Mouse (Mus musculus) heart, postnatal 0 days (tissue): ENCODE measurements at regions not wholly inside any gene's neighbourhood (a gene's known extent, or its start where the extent isn't known, plus 50 kb on each side); places are given as distances from the start of the nearest gene placed in this dataset.

Experiments used
- ATAC-seq: fragments of 200-750 bp; cut with Nextera tagmentation; 2 replicates; pipeline ENCODE4 v1.8.0; 2017; ENCODE audit warnings: low read depth, moderate number of reproducible peaks, moderate library complexity; ENCODE audit not compliant: insufficient read depth
- DNase-seq: peaks from one replicate; pipeline ENCODE4 v3.0.0-alpha.2; 2016; ENCODE audit warnings: low spot score
- H3K27ac ChIP-seq: fragments of 300-500 bp; sonication (generic); 2 replicates; pipeline ENCODE4 v1.5.1; 2014; ENCODE audit warnings: low read depth, mild to moderate bottlenecking
- H3K27me3 ChIP-seq: fragments of 300-500 bp; sonication (generic); 2 replicates; pipeline ENCODE4 v1.6.1; 2014; ENCODE audit warnings: low read length, mixed read lengths; ENCODE audit not compliant: control insufficient read depth, insufficient read depth
- H3K36me3 ChIP-seq: fragments of 300-500 bp; sonication (generic); replicated peaks from 2 replicates; pipeline ENCODE4 v1.6.1; 2014; ENCODE audit warnings: low read length, mixed read lengths; ENCODE audit not compliant: control insufficient read depth, insufficient read depth
- H3K4me1 ChIP-seq: fragments of 300-500 bp; sonication (generic); 2 replicates; pipeline ENCODE4 v1.6.1; 2014; ENCODE audit warnings: antibody characterized with exemption; ENCODE audit not compliant: control insufficient read depth, insufficient read depth
- H3K4me2 ChIP-seq: fragments of 300-500 bp; sonication (generic); 2 replicates; pipeline ENCODE4 v1.6.1; 2014; ENCODE audit warnings: low read depth, mild to moderate bottlenecking, low read length, moderate library complexity
- H3K4me3 ChIP-seq: fragments of 300-500 bp; sonication (generic); 2 replicates; pipeline ENCODE4 v1.5.1; 2014; ENCODE audit warnings: low read depth, low read length
- H3K9ac ChIP-seq: fragments of 300-500 bp; sonication (generic); replicated peaks from 2 replicates; pipeline ENCODE4 v1.6.1; 2014; ENCODE audit warnings: low read depth, low read length, mixed read lengths
- H3K9me3 ChIP-seq: fragments of 300-500 bp; sonication (generic); replicated peaks from 2 replicates; pipeline ENCODE4 v1.6.1; 2016; ENCODE audit warnings: low read length; ENCODE audit not compliant: control insufficient read depth
- CTCF ChIP-seq: IDR thresholded peaks from 2 replicates; pipeline ENCODE4 v1.5.1; 2016; ENCODE audit warnings: antibody characterized with exemption, control low read depth, low read depth
- EP300 ChIP-seq: IDR thresholded peaks from 2 replicates; pipeline ENCODE4 v1.6.1; 2016; ENCODE audit warnings: antibody characterized with exemption, low read depth
- WGBS: fragments of 180-500 bp; shearing (Covaris S2); extraction: QIAGEN DNeasy Blood & Tissue Kit; methylation state at CpG from one replicate; pipeline ENCODE4 v1.1.7; 2014; 5-methylcytosine and 5-hydroxymethylcytosine counted together

DNA sequence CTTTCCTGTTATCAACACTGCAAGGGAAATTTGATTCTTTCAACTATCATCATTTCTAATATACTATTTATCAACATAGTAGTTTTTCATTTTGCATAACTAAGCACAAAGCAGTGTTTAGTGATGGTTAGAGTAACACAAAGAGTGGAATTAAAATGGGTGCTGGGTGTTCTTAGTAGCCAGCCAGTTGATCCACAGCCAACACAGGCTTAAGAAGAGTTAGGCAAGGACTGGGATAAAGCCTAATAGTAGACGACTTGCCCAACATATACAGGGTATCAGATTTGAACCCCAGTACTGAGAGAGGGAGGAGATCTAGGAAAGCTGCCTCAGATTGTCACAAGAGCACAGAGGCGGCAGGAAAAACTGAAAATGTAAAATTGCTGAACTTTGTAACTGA lies 160.2 kb upstream of the Gm765 start:
- H3K36me3 ChIP-seq, result no peaks in the 10 kb centered on the region
- no peaks in the 10 kb centered on the region for H3K9me3 ChIP-seq
- no peak overlapping the region for H3K9ac ChIP-seq
- H3K4me3 ChIP-seq, result no peak overlapping the region
- 63% methylated on average over 2 of the region's 2 CpGs for WGBS
- DNase-seq (no peak), ATAC-seq (no peak)
- no peak overlapping the region for H3K4me2 ChIP-seq
- H3K27ac ChIP-seq, result no peak overlapping the region
- H3K27me3 ChIP-seq, result no peaks in the 10 kb centered on the region
- no peak for TF ChIP-seq CTCF
- TF ChIP-seq EP300, result no peak
- no peaks in the 10 kb centered on the region for H3K4me1 ChIP-seq

DNA sequence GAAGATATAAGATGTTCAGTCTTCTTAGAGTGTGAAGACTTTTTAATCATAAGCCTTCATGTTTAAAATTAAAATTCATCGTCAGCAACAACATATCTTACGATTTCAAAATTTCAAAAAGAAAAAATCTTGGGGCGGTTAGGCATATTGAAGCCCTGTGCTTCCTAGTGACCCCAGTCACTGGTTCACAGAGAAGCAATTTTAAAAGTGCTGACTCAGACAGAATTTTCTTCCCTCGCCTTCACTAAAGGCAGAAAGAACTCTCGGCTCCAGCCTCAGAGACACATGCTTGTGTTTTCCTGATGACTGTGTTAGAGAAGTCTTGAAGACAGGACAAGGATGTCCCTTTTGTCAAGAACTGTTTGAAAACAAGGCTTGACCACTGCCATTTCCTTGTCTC lies 157.2 kb upstream of the Gm765 start:
- WGBS, result 80% methylated on average over 5 of the region's 5 CpGs
- TF ChIP-seq EP300 (no peak), CTCF (no peak)

DNA sequence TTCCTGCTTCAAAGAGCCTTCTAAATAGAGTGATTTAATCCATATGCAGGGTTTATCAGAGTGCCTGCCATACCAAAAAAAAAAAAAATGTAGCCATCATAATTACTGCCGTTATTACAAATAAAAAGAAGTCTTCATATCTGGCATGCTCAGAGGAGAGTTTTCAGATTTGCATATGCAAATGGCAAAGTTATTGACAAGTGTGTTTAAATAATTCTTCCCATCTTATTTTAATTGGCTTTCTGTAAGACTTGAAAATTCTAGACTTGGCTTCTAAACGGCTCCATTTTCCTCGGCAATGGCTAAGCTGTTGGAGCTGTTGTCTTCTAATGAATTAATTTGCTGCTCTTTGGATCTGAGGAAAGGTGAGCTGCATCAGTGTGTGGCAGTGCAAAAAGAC lies 144.1 kb upstream of the Gm765 start:
- no peaks in the 10 kb centered on the region for H3K36me3 ChIP-seq
- ATAC-seq (no peak), DNase-seq (no peak)
- no peak for TF ChIP-seq EP300
- H3K9me3 ChIP-seq, result no peaks in the 10 kb centered on the region
- 83% methylated on average over 3 of the region's 3 CpGs for WGBS
- no peak overlapping the region for H3K9ac ChIP-seq
- no peaks in the 10 kb centered on the region for H3K4me1 ChIP-seq
- no peaks in the 10 kb centered on the region for H3K27me3 ChIP-seq
- H3K4me2 ChIP-seq, result no peak overlapping the region
- H3K4me3 ChIP-seq, result no peak overlapping the region
- no peak overlapping the region for H3K27ac ChIP-seq

More for the DNA sequence above, 157.2 kb upstream of the Gm765 start:
- H3K9me3 ChIP-seq, result no peaks in the 10 kb centered on the region
- DNase-seq (no peak), ATAC-seq (no peak)
- H3K4me1 ChIP-seq, result no peaks in the 10 kb centered on the region
- no peak overlapping the region for H3K4me3 ChIP-seq
- no peak overlapping the region for H3K9ac ChIP-seq
- H3K4me2 ChIP-seq, result no peak overlapping the region
- H3K27me3 ChIP-seq, result no peaks in the 10 kb centered on the region
- H3K27ac ChIP-seq, result no peak overlapping the region
- no peaks in the 10 kb centered on the region for H3K36me3 ChIP-seq

DNA sequence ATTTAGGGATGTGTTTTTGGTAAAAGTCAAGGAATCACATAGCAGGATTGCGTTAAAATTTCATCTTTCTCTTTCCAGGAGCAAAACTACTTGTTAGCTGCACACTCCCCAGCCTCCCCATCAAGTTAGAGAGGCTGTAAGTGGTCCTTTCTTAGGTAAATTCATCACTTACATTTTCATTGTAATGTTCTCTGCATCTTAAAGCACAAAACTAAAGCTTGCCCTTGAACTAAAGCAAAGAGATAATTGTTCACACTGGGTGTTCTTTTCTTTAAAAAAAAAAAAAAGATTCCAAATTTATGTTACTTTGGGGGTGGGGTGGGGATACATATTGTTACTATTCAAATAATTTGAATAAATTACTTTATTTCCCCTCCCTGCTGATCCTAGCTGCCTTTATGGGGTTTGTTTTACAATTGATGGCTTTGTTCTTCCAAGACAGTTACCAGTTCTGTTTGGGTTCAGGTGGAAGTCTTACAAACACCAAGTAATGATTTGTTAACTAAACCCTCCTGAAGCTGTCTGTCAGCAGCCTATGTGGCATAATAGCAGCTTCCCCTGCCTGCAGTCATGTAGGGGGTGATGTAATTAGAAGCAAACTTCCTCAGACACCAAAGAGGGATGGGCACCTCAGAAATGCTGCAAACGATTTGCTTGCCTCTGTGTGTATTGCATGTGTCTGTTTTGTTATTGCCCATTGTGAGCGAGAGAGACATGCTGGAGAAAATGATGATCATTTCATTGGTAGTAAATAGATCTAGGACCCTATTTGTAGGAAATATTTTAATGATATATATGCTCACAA lies 141.0 kb upstream of the Gm765 start:
- TF ChIP-seq CTCF (no peak), EP300 (no peak)
- Histone ChIP-seq H3K4me3 (no peak overlapping the region), H3K9me3 (no peaks in the 10 kb centered on the region), H3K27ac (no peak overlapping the region), H3K4me1 (no peaks in the 10 kb centered on the region), H3K9ac (no peak overlapping the region), H3K4me2 (no peak overlapping the region), H3K27me3 (no peaks in the 10 kb centered on the region), H3K36me3 (no peaks in the 10 kb centered on the region)
- 55% methylated on average over 3 of the region's 3 CpGs for WGBS
- DNase-seq (no peak), ATAC-seq (no peak)

DNA sequence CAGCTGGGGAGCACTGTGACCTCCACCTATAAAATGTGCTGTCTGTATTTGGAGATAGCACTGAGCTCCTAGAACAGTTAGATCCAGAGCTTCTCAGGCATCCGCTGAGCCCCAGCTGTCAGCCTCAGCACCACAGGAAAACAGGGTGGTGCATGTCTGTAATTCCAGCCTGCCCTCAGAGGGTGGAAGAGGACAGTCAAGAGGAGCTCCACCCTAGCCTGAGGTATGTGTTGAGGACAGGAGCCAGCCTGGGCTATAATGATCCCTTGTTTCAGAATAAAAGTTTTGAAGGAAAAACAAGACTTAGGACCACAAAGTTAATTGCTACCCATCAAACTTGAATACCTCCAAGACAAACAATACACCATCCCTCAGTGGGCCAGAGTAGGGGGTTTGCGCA lies 139.8 kb upstream of the Gm765 start:
- no peak overlapping the region for H3K4me2 ChIP-seq
- H3K4me1 ChIP-seq, result no peaks in the 10 kb centered on the region
- TF ChIP-seq EP300, result no peak
- no peak for TF ChIP-seq CTCF
- no peak for DNase-seq
- 56% methylated on average over 2 of the region's 2 CpGs for WGBS
- H3K27ac ChIP-seq, result no peak overlapping the region
- no peaks in the 10 kb centered on the region for H3K27me3 ChIP-seq
- no peak overlapping the region for H3K9ac ChIP-seq
- no peaks in the 10 kb centered on the region for H3K9me3 ChIP-seq
- ATAC-seq, result no peak
- H3K36me3 ChIP-seq, result no peaks in the 10 kb centered on the region
- no peak overlapping the region for H3K4me3 ChIP-seq

DNA sequence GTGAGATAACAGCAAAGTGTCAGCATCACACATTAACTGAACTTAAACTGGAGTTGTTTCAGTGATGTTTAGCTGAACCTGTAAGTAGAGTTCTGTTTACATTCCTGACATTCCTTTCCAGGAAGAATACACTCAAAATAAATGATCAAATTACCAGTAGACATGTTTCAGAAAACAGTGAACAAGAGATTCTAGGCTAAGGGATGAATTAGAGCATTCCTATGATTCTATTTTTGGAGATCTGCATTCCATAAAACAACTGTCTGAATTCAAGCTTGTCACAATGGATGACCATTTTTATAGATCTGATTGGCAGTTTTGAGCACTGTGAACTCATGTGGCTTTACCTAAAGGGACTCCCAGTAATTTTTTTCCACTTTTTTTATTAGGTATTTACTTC lies 125.0 kb upstream of the Gm765 start:
- Histone ChIP-seq H3K9ac (no peak overlapping the region), H3K36me3 (no peaks in the 10 kb centered on the region), H3K4me1 (no peaks in the 10 kb centered on the region), H3K27me3 (no peaks in the 10 kb centered on the region), H3K4me2 (no peak overlapping the region), H3K27ac (no peak overlapping the region), H3K4me3 (no peak overlapping the region), H3K9me3 (no peaks in the 10 kb centered on the region)
- ATAC-seq (no peak), DNase-seq (no peak)
- TF ChIP-seq EP300, result no peak
- TF ChIP-seq CTCF, result no peak
